Mouse (Mus musculus): ENCODE measurements around the gene 1190005I06Rik.
A peak's percentile ranks its signal among the peaks of the same experiment; 100 is the strongest.

The 1190005I06Rik gene

DNA sequence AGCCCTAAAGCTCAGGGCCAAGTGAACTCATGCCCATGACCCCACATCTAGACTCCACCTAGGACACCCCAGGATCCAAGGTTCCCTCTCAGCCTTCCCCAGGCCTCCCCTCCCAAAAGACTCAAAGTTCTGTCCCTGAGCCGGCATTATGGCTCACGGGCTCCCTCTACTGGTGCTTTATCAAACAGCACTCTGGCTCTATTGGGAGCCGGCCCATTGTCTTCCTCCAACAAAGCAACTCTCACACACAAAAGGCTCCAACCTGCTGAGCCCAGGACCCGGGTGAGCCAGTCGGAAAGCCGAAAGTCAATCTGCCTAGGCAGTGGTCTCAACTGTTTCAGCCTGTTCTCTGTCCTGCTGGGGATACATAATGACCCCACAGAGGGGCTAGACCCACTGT lies 29.3 kb downstream of the 1190005I06Rik start:
- peak; percentile 68 for DNase-seq

DNA sequence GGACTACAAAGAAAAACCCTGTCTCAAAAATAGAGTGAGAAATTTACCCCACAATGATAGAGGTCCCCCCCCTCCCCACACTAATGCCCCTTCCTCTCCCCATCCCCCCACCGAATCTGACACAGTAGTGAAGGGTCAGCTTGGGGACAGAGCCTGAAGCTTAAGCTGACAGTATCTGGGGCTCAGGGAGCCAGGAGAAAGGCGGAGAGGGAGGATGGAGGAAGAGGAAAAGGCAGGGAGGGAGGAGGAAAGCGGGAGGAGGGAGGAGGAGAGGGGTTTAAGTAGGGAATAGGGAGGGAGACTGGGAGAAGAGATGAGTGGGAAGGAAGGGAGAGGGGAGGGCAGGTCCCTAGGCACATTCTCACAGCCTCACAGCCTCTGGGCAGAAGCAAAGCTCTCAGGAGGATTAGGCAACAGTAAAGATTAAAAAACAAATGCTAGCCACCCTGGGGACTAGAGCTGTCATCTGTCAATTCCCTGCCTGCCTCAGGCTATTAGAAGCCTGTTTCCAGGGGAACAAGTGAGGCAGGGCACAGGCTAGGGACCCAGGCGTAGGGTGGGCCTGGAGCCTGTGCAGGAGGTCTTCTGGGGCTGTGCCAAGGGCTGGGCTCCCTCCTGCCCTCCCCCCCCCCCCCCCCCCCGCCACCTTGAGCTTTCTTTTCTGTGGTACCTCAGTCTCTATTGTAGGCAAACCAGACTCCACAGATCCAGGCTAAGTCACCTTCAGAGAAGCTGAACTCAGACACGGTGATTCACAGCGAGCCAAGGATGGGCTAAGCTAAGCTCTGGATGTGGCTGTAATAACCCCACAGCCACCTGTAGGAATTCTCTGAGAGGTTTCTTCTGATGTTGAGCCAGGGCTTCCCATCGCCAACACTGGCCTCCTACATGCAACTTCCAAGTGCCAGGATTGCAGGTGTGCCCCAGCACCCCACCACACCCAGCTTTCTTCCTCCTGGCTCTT lies 30.5 kb downstream of the 1190005I06Rik start:
- no peak for DNase-seq

DNA sequence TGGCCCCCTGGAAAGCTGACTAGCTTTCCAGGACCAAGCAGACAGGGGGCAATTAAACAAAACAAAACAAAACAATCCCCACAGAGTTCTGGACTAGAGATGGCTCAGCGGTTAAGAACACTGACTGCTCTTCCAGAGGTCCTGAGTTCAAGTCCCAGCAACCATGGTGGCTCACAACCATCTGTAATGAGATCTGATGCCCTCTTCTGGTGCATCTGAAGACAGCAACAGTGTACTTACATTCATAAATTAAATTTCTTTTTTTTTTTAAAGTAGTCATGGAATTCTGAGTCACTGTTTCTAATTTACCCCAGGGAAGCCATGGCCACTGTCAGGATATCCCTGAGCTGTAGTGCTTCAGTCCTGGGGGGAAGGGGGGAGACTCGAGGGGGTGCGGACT lies 32.9 kb downstream of the 1190005I06Rik start:
- DNase-seq: no peak

DNA sequence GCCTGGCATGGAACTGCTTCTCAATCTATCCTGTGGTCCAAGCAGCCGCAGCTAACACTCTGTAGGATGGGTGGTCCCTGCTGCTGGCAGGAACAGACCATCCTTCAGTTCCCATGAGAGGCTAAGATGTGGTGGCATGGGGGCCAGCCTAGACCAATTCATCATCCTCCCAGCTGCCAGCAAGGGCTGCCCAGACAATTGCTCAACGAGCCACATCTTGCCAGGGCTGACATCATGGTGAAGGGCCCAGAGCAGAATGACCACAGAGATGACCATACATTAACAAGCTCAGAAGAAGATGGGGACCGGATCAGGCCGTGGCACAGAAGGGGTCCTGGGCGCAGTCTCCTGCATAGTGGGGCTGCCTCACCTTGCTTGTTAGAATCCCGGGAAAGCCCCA lies 36.6 kb downstream of the 1190005I06Rik start:
- no peak for DNase-seq

DNA sequence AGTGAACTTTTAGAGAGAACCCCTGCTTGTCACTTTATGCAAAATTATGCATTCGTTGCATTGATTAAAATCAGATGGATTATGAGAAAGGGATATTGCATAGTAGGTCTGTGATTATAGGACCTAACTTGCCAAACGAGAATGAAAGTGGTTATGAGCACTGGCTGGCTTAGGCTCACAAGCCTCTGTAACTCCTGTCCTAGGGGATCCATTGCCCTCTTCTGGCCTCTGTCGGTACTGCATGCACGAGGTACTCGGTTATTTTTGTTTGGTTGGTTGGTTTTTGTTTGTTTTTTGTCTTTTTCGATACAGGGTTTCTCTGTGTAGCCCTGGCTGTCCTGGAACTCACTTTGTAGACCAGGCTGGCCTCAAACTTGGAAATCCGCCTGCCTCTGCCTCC lies 39.5 kb downstream of the 1190005I06Rik start:
- DNase-seq: peak; percentile 77

DNA sequence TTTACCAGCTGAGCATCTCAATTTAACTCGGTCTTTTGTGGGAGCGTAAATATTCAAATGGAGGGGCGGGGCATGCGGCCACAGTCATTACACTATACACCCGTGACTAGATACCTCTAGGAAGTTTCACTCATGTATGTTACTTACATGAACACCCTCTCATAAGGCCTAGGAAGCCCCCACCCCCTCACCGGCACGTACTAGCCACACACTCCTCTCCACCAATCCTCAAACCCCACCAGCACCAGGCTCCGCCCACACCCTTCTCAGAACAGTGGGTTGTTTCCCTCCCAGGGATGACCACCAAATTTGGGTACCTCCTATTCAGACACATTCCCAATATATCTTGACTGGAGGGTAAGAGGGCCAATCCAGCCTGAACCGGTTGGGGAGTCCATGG lies 40.0 kb downstream of the 1190005I06Rik start:
- no peak for DNase-seq

DNA sequence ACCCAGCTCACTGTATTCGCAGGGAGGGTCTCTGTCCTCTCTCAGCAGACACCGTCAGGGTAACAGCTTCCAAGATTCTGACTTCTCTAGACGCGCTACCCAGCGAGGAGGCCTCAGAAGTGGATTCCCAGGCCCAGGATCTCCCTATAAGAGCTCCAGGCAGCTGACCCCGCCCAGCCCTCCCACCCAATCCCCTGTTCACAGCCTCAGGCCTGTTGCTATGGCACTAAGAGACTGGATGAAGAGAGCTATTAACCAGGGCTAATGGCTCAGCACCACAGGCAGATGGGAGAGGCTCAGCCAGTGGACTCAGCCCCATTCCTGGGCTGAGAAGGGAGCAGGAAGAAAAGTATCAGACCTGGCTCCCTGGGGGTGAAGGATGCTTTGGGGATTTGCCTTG lies 44.8 kb downstream of the 1190005I06Rik start:
- no peak for DNase-seq

DNA sequence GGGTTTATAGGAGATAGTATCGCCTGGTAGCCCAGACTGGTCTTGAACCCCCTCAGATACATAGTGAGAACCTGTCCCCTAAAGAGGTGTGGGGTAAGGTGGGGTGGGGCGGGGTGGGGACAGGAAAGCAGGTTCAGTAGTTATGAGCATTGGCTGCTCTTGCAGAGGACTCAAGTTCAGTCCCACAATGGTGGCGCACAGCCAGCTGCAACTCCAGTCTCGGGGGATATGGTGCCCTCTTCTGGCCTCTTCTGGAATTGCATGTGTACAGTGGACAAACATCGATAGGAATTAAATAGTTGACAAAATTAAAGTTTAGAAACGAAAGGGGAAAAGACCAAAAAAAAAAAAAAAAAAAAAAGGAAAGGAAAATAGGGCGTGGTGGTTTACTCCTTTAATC lies 47.9 kb downstream of the 1190005I06Rik start:
- peak; percentile 77 for DNase-seq

DNA sequence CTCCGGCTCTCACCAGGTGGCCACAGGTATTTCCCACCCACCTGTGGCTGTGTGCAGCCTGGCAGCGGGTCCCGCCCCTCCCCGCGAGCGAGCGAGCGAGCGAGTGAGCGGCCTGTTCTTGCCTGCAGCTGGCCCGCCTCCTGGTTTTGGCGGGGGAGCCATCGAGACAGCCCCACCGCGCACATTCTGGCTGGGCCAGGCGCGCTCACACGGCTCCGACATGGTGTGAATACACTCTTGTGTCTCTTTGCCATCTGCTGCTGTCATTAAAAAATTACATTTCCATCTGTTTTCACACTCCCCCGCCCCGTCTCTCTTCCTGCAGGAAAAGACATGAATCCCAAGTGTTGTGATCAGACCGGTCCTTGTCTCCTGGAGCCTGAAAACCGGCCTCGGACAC lies 48.9 kb downstream of the 1190005I06Rik start:
- DNase-seq: no peak

DNA sequence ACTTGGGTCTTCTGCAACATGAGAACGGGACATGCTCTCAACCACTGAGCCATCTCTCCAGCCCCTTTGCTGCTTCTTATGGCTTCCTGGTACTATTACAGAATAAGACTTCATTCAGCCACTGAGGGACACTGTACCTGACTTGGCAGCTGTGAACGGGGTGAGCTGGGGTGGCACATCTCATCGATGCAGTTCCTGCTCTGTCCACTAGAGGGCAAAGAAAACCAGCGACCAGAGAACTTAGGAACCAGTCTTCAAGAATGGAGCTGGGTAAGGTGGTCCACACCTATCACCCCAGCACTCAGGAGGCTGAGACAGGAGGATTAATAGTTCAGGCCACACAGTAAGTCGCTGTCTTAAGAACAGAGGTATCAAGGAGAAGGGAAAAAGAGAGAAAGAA lies 51.5 kb downstream of the 1190005I06Rik start:
- DNase-seq: peak; percentile 71

DNA sequence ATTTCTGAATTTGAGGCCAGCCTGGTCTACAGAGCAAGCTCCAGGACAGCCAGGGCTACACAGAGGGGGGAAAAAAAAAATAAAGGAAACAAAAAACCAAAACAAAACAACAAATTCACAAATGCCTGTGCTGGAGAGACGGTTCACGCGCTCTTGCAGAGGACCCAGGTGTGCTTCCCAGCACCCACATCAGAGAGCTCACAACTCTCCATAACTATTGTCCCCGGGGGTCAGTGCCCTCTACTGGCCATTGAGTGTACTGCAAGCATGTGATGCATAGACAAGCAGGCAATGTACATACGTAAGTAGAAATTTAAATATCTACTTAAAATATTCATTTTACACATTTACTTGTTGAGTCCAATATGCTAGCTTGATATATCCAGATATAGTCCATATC lies 52.9 kb downstream of the 1190005I06Rik start:
- DNase-seq: peak; percentile 52

DNA sequence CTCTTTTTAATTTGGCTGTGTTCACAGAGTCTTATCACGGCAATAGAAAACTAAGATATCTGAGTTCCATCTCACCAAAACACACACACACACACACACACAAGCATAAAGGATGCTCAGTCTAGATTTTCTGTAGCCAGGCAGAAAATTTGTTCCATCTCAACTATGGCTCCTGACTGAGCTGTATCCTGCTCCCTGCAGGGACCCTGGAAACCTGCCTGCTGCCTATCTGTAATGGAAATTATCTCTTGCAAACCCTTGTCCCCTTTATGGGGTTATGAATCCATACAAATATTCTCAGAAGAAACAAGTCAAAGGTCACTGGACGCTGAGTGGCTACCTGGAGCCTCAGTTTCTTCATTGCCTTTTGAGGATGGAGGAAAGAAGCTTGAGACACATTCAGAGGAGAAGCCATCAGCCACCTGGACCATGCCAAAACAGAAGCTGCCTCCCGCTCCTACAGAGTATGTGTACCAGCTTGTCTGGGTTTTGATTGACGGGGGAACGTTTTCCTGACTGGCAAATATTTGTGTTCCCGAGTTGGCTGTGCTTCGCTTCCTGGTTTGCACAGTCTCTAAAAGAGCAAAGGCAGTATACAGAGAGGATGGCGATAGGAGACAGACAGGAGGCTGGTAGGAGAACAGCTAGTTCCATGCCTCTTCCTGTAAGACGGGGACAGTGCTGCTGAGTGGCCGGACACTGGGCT lies 55.7 kb downstream of the 1190005I06Rik start:
- no peak for DNase-seq

DNA sequence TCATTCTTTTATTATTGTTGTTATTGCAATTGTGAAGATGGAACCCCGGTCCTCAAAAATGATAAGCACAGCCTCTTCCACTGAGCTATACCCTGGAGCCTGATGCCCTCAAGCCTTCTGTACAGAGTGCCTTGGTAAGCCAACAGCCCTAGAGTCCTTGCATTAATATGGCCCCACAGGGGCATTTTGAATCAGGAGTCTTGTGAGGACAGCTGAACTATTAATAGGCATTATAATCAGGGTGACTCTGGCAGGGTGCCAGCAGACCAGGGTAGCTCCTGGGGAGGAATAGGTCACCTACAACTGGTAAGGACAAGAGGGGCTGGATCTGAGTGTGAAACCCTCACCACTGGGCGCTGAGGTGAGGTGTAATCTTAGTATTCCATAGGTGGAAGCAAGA lies 57.5 kb downstream of the 1190005I06Rik start:
- peak; percentile 39 for DNase-seq

DNA sequence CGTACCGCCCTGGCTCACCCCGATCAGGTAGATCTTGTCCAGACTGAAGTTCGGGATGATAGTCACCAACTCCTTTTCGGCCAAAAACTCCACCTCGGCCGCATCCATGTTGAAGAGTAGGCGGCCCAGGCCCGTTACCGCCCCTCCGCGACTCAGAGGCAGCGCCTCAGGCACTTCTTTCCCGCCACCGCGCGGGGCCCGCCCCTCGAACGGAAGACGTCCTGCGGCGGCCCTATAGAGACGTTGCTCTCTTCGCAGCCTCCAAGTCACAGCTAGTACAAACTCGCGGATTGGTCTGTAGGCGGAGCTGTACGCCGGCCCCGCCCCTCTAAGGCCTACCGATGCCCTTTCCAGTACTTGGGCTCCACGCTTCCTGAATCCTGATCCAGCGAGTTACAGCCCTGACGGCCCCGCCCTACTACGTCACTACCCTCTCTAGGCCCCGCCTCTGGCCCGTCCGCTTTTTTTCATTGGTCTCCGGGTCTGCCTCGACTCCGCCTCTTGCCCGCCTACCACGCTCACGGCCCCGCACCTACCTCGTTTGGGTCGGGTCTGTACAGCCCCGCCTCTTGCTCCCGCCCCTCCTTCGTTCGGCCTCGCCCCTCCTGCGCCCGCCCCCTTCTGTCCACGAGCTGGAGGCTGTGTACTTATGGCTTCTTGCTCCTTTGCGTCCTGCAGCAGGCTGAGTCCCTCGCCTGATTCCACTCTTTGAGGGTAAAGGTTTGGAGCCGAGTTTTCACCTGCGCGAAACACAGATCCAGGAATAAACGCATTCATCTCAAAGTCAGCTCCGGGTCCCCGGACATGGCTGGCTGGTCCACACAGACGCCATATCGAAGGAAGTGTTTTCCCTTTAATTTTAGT lies 58.3 kb downstream of the 1190005I06Rik start, which contains the start of gene Gins2:
Gins2 (minus strand) TSS at position 397 of the 864 bp plus-strand sequence.
- peak; percentile 99 for DNase-seq

DNA sequence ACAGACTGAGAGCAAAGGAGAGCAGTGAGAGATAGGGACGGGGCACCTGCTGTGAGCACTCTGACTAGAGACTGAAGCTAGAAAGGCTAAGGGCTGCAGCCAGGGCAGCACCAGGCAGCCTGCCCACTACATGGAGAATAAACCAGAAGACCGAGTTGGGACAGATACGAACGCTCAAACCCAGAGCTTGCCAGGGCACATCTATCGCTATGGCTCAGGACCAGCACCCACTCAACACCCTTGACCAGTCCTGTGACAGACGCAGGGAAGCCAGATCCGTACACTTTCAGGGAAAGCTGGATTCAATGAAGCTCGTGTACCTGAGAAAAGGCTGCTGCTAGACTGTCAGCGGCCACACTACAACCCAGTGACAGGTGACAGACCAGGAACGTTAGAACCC lies 61.9 kb downstream of the 1190005I06Rik start:
- no peak for DNase-seq

DNA sequence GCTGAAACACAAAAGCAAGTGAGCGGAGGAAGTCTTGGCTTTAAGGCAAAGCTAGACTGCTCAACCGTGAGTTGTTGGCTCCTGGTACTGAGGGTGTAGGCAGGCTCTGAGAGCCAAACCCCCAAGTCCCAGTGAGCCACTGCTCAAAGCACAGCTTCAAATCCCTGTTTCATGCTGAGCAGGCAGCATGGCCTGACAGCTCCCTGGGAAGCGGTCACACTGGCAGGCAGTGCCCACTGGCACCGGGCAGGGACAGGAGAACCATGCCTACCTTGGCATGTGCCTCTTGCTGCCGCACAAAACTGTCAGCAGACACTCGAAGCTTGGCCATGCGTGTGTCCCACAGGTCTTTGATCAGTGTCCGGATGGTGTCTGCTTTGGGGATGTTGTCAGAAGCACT lies 65.6 kb downstream of the 1190005I06Rik start:
- no peak for DNase-seq

DNA sequence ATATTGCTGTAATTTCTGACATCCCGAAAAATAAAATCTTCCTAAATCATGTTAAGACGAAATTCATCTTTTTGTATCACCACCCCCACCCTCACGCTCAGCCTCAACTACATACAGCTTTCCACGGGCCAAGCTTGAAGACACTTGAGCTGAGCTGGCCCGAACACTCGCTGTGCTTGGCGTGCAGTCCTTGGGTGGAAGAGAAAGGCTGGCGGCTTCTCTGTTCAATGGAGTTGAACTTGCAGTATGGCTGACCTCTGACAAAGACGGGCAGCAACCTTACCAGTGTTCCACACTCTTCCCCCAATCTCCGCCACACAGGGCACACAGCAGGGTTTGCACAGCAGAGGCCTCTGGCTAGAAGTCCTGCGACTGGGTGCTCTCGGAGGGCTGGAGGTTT lies 66.1 kb downstream of the 1190005I06Rik start:
- DNase-seq: peak; percentile 4

DNA sequence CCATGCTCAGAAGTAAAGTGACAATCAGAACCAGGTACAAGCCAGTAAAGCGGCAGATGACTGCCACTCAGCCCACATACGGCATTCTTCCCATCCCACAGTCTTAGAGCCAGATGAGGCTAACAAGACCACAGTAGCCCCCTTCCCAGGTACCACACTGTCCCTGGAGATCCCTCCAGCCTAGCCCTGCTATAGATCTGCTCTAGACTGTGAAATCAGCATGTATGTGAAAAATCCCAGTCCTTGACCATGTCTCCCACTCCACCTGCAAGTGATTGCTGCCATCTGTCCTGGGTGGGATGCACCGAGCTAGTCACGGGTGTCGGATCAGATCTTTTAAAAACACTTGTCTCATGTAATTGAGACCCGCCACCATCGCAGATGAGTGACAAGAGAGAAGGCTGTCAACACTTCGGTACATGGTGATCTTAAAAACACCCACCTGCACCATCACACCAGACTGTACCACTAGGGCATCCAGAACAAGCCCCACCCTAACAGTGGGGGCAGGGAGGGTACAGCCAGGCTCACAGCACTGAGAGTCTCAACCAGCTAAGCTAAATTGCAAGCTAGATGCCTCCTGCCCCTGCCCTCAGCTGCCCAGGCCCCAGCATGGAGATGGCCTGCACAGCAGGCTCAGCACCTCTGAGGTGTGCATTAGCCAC lies 67.0 kb downstream of the 1190005I06Rik start:
- DNase-seq: peak; percentile 4

DNA sequence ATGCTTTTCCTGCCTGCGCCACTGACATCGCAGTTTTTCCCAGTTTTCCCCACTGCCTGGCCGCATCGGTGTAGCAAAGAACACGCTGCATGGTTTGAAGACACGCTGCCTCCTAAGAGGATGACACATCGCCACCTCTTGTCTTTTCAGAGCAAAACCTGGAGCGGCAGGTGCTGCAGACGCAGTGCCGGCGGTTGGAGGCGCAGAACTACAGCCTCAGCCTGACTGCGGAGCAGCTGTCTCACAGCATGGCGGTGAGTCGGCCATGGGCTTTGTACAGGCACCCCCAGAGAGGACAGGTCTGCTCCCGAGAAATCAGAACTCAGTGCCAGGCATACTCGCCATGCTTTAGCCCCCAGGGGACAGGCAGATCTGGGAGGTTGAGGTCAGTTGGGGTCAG lies 69.6 kb downstream of the 1190005I06Rik start:
- DNase-seq: no peak

DNA sequence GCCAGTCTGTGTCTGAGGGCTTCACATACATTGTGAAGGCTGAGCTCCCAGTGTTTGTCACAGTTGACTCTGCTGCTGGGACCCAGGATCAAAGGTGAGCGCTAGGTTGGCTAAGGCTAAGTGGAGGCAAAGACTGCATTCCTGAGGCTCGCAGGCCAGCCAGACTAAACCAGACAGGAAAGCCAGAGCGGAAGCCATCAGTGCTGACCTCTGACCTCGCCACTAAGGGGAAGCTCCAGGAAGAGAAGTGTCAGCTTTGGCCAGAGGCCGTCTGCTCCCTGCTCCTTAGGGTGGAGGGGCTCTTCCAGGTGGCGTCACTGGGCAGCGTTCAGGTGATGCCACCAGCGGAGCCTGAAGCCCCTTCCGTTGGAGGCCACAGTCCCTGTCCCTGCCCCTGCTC lies 71.6 kb downstream of the 1190005I06Rik start:
- no peak for DNase-seq

DNA sequence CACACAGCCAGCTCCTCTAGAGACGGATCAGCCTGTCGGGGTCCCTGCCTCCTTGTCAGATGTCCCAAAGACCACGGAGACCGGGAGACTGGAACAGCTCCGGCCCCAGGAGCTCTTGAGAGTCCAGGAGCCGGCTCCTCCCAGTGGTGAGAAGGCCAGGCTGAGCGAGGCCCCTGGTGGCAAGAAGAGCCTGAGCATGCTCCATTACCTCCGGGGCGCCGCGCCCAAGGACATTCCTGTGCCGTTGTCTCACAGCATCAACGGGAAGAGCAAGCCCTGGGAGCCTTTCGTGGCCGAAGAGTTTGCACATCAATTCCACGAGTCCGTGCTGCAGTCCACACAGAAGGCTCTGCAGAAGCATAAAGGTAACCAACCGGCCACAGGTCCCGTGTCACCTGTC lies 72.5 kb downstream of the 1190005I06Rik start:
- no peak for DNase-seq

DNA sequence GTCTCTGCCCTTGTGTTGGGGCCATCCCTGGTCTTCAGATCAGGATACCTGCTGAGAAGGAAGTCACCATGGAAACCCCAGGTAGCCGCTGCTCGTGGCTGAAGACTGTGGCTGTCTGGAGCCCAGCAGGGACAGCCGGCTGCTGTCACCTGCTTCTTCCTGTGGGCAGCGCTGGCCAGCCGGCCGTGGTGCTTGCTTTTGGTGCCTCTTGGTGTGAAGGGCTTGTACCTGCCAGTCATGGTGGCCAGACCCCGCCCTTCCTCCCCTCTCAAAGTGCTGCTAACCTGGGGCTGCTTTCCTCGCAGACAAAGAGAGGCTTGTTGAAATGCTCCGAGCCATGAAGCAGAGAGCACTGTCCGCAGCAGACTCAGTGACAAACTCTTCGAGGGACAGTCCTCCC lies 73.6 kb downstream of the 1190005I06Rik start:
- DNase-seq: no peak

Data from liver (tissue).